In the genomic region with DNA sequence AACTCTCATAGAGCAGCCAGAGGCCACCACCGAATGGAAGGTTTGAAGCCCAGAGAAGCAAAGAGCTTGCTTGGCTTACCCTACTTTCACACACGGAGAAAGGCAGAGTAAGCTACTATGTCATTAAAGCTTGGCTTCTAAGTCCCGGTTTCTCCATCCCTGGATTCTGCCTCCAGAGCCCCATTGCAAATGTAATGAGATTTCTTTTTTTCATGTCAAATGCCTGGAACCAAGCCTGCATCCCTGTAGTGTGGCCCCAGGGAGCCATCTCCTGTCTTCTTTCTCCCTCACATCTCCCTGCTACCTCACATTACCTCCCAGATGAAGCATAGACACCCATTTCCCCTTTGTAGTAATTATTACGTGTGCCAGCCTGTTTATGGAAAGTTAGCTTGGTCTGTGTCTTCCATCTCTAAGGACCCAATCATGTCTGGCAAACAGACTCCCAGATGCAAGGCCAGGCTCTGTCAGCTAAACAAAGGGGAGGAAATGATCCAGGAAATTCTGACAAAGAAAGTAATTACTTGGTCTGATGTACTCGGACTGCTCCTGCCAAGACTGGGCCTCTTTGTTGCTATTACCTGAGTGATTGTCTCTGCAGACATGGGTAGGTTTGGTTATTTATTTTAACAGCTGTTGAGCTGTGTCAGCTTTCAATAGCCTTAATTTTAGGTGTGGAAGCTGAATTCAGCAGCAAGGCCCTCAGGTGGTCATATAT, we compare ENCODE assay signal across 8 mouse cellular contexts. TPM values are rescaled to one million over a fixed set of nuclear protein-coding genes. Genes with fewer than 3 reads are reported as not detected.
DNase-seq lines count a peak whose midpoint lies in the region; ATAC-seq and TF ChIP-seq lines count a peak whose summit lies in the region.

No protein-coding gene starts in this region.

- no peaks in the 10 kb centered on the region for H3K27me3 ChIP-seq in forebrain, embryonic 11.5 days (ENCODE audit: control insufficient read depth, insufficient read depth, low read length)
- no peaks in the 10 kb centered on the region for H3K27me3 ChIP-seq in forebrain, embryonic 10.5 days (ENCODE audit: poor library complexity, severe bottlenecking)
- no peaks in the 10 kb centered on the region for H3K27me3 ChIP-seq in heart, postnatal 0 days (ENCODE audit: control insufficient read depth, insufficient read depth, low read length)
- no peaks in the 10 kb centered on the region for H3K27me3 ChIP-seq in lung, postnatal 0 days (replicated peaks; ENCODE audit: insufficient read depth, low read length)

- ATAC-seq in forebrain, embryonic 11.5 days (replicated peaks; ENCODE audit: low FRiP score): no peak
- ATAC-seq in heart, postnatal 0 days (ENCODE audit: insufficient read depth, low read depth): peak; percentile 27
- peak; percentile 88 for ATAC-seq in lung, postnatal 0 days

- in situ Hi-C loops in ES-E14 (cut with MboI; ENCODE audit: low sequenced_read_pairs in 2 of 2, unreplicated experiment in 2 of 2): no loop called here

- peak; percentile 53; the same call in 1 of the 2 replicates for TF ChIP-seq EP300 in heart, postnatal 0 days (IDR thresholded peaks at IDR 0.05; ENCODE audit: low read depth)
- peak; percentile 84 for TF ChIP-seq EP300 in lung, postnatal 0 days (IDR thresholded peaks at IDR 0.05)

- H3K4me2 ChIP-seq in forebrain, embryonic 11.5 days (ENCODE audit: low read depth, low read length, severe bottlenecking): no peak overlapping the region
- no peak overlapping the region for H3K4me2 ChIP-seq in heart, postnatal 0 days (ENCODE audit: low read depth, low read length)
- no peak overlapping the region for H3K4me2 ChIP-seq in lung, postnatal 0 days (replicated peaks; ENCODE audit: low read depth, low read length)

- H3K4me1 ChIP-seq in forebrain, embryonic 11.5 days (replicated peaks; ENCODE audit: control insufficient read depth, insufficient read depth, low read length): no peaks in the 10 kb centered on the region
- H3K4me1 ChIP-seq in forebrain, embryonic 10.5 days: peaks cover 21% of the 10 kb centered on the region
- peaks cover 0 to 8% of the 10 kb centered on the region in 2 experiments; a peak in 2 of 4 replicates for H3K4me1 ChIP-seq in ES-E14 (ENCODE audit: control insufficient read depth in 2 of 2, insufficient read depth in 2 of 2, low read length in 2 of 2, poor library complexity in 1 of 2)
- no peaks in the 10 kb centered on the region for H3K4me1 ChIP-seq in heart, postnatal 0 days (ENCODE audit: control insufficient read depth, insufficient read depth)
- H3K4me1 ChIP-seq in lung, postnatal 0 days (ENCODE audit: insufficient read depth, low read depth, low read length): no peaks in the 10 kb centered on the region

- no peak overlapping the region for H3K27ac ChIP-seq in forebrain, embryonic 11.5 days (ENCODE audit: low read depth, low read length)
- no peak overlapping the region for H3K27ac ChIP-seq in forebrain, embryonic 10.5 days
- no peak overlapping the region for H3K27ac ChIP-seq in ES-E14 (ENCODE audit: insufficient read depth, low read depth, low read length, poor library complexity, severe bottlenecking)
- no peak overlapping the region for H3K27ac ChIP-seq in heart, postnatal 0 days (ENCODE audit: low read depth)
- peak overlapping the region; percentile 20; the same call in 1 of the 2 replicates for H3K27ac ChIP-seq in lung, postnatal 0 days (ENCODE audit: low read length)
- no peak overlapping the region for H3K27ac ChIP-seq in layer of hippocampus, adult 2 months

- H3K9ac ChIP-seq in forebrain, embryonic 11.5 days (ENCODE audit: low read length): no peak overlapping the region
- no peak overlapping the region for H3K9ac ChIP-seq in ES-E14 (ENCODE audit: insufficient read depth, low read depth, low read length, poor library complexity, severe bottlenecking)
- no peak overlapping the region for H3K9ac ChIP-seq in heart, postnatal 0 days (replicated peaks; ENCODE audit: low read depth, low read length)
- H3K9ac ChIP-seq in lung, postnatal 0 days (replicated peaks; ENCODE audit: low read depth): no peak overlapping the region

- TF ChIP-seq CTCF in heart, postnatal 0 days (IDR thresholded peaks at IDR 0.05; ENCODE audit: low read depth): no peak
- no peak for TF ChIP-seq CTCF in lung, postnatal 0 days (IDR thresholded peaks at IDR 0.05)
- no peak for TF ChIP-seq CTCF in layer of hippocampus, adult 2 months (conservative IDR thresholded peaks at IDR 0.05)

- peak; percentile 33 for DNase-seq in forebrain, embryonic 11.5 days (ENCODE audit: low spot score)
- no peak for DNase-seq in forebrain, embryonic 10.5 days (ENCODE audit: extremely low spot score, low spot score)
- peak; percentile 47 for DNase-seq in ES-E14 (ENCODE audit: low read depth, low spot score)
- peak; percentile 46 for DNase-seq in heart, postnatal 0 days (ENCODE audit: low spot score)
- DNase-seq in lung, postnatal 0 days (ENCODE audit: low spot score): peak; percentile 69
- DNase-seq in layer of hippocampus, adult 2 months (ENCODE audit: low spot score in 2 of 2): no peak
- DNase-seq in layer of hippocampus, adult 9-11 months: no peak
- DNase-seq in adrenal gland, postnatal 25 days: no peak

- no peak overlapping the region for H3K4me3 ChIP-seq in forebrain, embryonic 11.5 days (ENCODE audit: low read depth, low read length)
- H3K4me3 ChIP-seq in forebrain, embryonic 10.5 days: no peak overlapping the region
- H3K4me3 ChIP-seq in ES-E14 (ENCODE audit: insufficient read depth in 1 of 2, low read depth in 1 of 2, low read length in 2 of 2, poor library complexity in 1 of 2, severe bottlenecking in 1 of 2): no peak overlapping the region
- H3K4me3 ChIP-seq in heart, postnatal 0 days (ENCODE audit: low read depth, low read length): no peak overlapping the region
- no peak overlapping the region for H3K4me3 ChIP-seq in lung, postnatal 0 days (ENCODE audit: low read depth, low read length)
- no peak overlapping the region for H3K4me3 ChIP-seq in layer of hippocampus, adult 2 months

- 44% methylated on average over 5 of the region's 5 CpGs for WGBS in forebrain, embryonic 11.5 days
- 57% methylated on average over 5 of the region's 5 CpGs for WGBS in forebrain, embryonic 10.5 days
- 52% methylated on average over 5 of the region's 5 CpGs for whole genome bisulfite sequencing in heart, postnatal 0 days
- 48% methylated on average over 5 of the region's 5 CpGs for WGBS in lung, postnatal 0 days

- no peaks in the 10 kb centered on the region for H3K9me3 ChIP-seq in forebrain, embryonic 11.5 days (ENCODE audit: control insufficient read depth, low read length)
- H3K9me3 ChIP-seq in forebrain, embryonic 10.5 days: no peaks in the 10 kb centered on the region
- no peaks in the 10 kb centered on the region for H3K9me3 ChIP-seq in ES-E14 (ENCODE audit: control insufficient read depth, insufficient read depth, low read depth, low read length)
- H3K9me3 ChIP-seq in heart, postnatal 0 days (replicated peaks; ENCODE audit: control insufficient read depth, low read length): no peaks in the 10 kb centered on the region
- H3K9me3 ChIP-seq in lung, postnatal 0 days (ENCODE audit: low read length): no peaks in the 10 kb centered on the region

- no peaks in the 10 kb centered on the region for H3K36me3 ChIP-seq in forebrain, embryonic 11.5 days (ENCODE audit: control insufficient read depth, insufficient read depth, low read length)
- no peaks in the 10 kb centered on the region for H3K36me3 ChIP-seq in forebrain, embryonic 10.5 days (replicated peaks)
- no peaks in the 10 kb centered on the region for H3K36me3 ChIP-seq in ES-E14 (ENCODE audit: control insufficient read depth, insufficient read depth, low read length, poor library complexity, severe bottlenecking)
- H3K36me3 ChIP-seq in heart, postnatal 0 days (replicated peaks; ENCODE audit: control insufficient read depth, insufficient read depth, low read length): no peaks in the 10 kb centered on the region
- no peaks in the 10 kb centered on the region for H3K36me3 ChIP-seq in lung, postnatal 0 days (ENCODE audit: insufficient read depth, low read length)

TF ChIP-seq in ES-E14, 5 proteins besides CTCF, POLR2A, EP300 and RAD21:
- TF ChIP-seq ZNF384 (IDR thresholded peaks at IDR 0.05; ENCODE audit: low read depth, low read length): no peak
- no peak for TF ChIP-seq HCFC1 (IDR thresholded peaks at IDR 0.05; ENCODE audit: borderline replicate concordance, insufficient read depth, low read length)
- TF ChIP-seq MAFK (IDR thresholded peaks at IDR 0.05; ENCODE audit: insufficient read depth, low read depth, low read length): no peak

RNA-seq across cellular contexts. Expression of a gene that starts 38.7 kb away (rescaled TPM):
- 635 and 669 TPM in 2 replicates for polyA plus RNA-seq in forebrain, embryonic 11.5 days (2014; fragmentation: Nextera tagmentation; extraction: Ambion mirVana)
- 828 and 834 TPM in 2 replicates for polyA plus RNA-seq in forebrain, embryonic 10.5 days (2016; fragmentation: Nextera tagmentation; extraction: Ambion mirVana)
- 98.6 and 112 TPM in 2 replicates for total RNA-seq in ES-E14 (2012; rRNA removed)
- total RNA-seq in heart, postnatal 0 days (2014; rRNA removed; ENCODE audit: low replicate concordance): 76.8 and 78.0 TPM in 2 replicates
- polyA plus RNA-seq in heart, postnatal 0 days (2015; fragmentation: Nextera tagmentation; extraction: Ambion mirVana): 81.8 and 90.3 TPM in 2 replicates
- polyA plus RNA-seq in lung, postnatal 0 days (2015; fragmentation: Nextera tagmentation; extraction: Ambion mirVana): 16.3 and 20.7 TPM in 2 replicates
- 1 to 10 TPM; 2.0 to 2.2 TPM for total RNA-seq in layer of hippocampus, adult 2 months (2021)
- 26.7 and 30.0 TPM in 2 replicates for total RNA-seq in adrenal gland, postnatal 25 days (2021)

Comparison
In these comparisons a context has a peak if more than half of its experiments do, and no peak if none do; other contexts are left out.
1. DNase-seq: peak in forebrain, embryonic 11.5 days (single experiment), ES-E14 (single experiment), heart, postnatal 0 days (single experiment) and lung, postnatal 0 days (single experiment); none in forebrain, embryonic 10.5 days (single experiment), layer of hippocampus, adult 2 months (0 of 2), layer of hippocampus, adult 9-11 months (single experiment) and adrenal gland, postnatal 25 days (single experiment).